Mouse (Mus musculus) heart, embryonic 15.5 days (tissue): Measurements from ENCODE around the gene Hfe. TPM values are rescaled to one million over a fixed set of nuclear protein-coding genes. Genes with fewer than 3 reads are reported as not detected.
"Not testable (repeated sequence)": the region's sequence is repeated elsewhere in the genome, so short reads cannot be mapped to it uniquely, and the experiment has no call there.

ENCODE experiments used
- ATAC-seq: fragments of 200-750 bp; cut with Nextera tagmentation; replicated peaks from 2 replicates; pipeline ENCODE4 v1.8.0; 2017; ENCODE audit warnings: low read depth, moderate TSS enrichment; ENCODE audit not compliant: insufficient number of reproducible peaks, insufficient read depth, low FRiP score
- H3K27ac ChIP-seq: fragments of 300-500 bp; sonication (generic); 2 replicates; pipeline ENCODE4 v1.5.1; 2015; ENCODE audit warnings: mild to moderate bottlenecking, inconsistent platforms
- H3K27me3 ChIP-seq: fragments of 300-500 bp; sonication (generic); 2 replicates; pipeline ENCODE4 v1.6.1; 2015; ENCODE audit warnings: inconsistent platforms
- H3K36me3 ChIP-seq: fragments of 300-500 bp; sonication (generic); 2 replicates; pipeline ENCODE4 v1.6.1; 2015; ENCODE audit warnings: mild to moderate bottlenecking, inconsistent platforms
- H3K4me1 ChIP-seq: fragments of 300-500 bp; sonication (generic); replicated peaks from 2 replicates; pipeline ENCODE4 v1.6.1; 2015; ENCODE audit warnings: inconsistent platforms
- H3K4me2 ChIP-seq: fragments of 300-500 bp; sonication (generic); 2 replicates; pipeline ENCODE4 v1.6.1; 2015; ENCODE audit warnings: inconsistent platforms, mild to moderate bottlenecking, moderate library complexity
- H3K4me3 ChIP-seq: fragments of 300-500 bp; sonication (generic); 2 replicates; pipeline ENCODE4 v1.5.1; 2015; ENCODE audit warnings: mild to moderate bottlenecking, inconsistent platforms
- H3K9ac ChIP-seq: fragments of 300-500 bp; sonication (generic); 2 replicates; pipeline ENCODE4 v1.6.1; 2015; ENCODE audit warnings: mild to moderate bottlenecking, inconsistent platforms
- H3K9me3 ChIP-seq: fragments of 300-500 bp; sonication (generic); replicated peaks from 2 replicates; pipeline ENCODE4 v1.6.1; 2016; ENCODE audit warnings: inconsistent platforms
- WGBS: fragments of 180-500 bp; shearing (Covaris S2); methylation state at CpG from one replicate; pipeline ENCODE4 v1.1.7; 2015; ENCODE audit warnings: mixed read lengths; 5-methylcytosine and 5-hydroxymethylcytosine counted together
- polyA plus RNA-seq: library from polyadenylated mRNA; unstranded; fragments of >200 nt; fragmentation: Nextera tagmentation; extraction: Ambion mirVana; gene quantifications from 2 replicates; pipeline ENCODE4 v1.2.1, GENCODE M21; 2015

The Hfe gene
- polyA plus RNA-seq, 1 experiment from 2014 or later: 10.3 TPM

- Histone ChIP-seq H3K36me3 (no peaks in the 10 kb centered on the region), H3K4me2 (no peak overlapping the region), H3K27ac (no peak overlapping the region), H3K9me3 (no peaks in the 10 kb centered on the region), H3K9ac (no peak overlapping the region), H3K27me3 (no peaks in the 10 kb centered on the region), H3K4me3 (no peak overlapping the region), H3K4me1 (peaks cover 18% of the 10 kb centered on the region)
- 91% methylated on average over 12 of the region's 12 CpGs for WGBS
- ATAC-seq: no peak
Observed at GRCm38 (mm10) chr13:23706771-23707170, 3.9 kb downstream of the Hfe start.

- 85% methylated on average over 7 of the region's 7 CpGs for WGBS
- no peaks in the 10 kb centered on the region for H3K36me3 ChIP-seq
- H3K4me2 ChIP-seq: no peak overlapping the region
- no peaks in the 10 kb centered on the region for H3K9me3 ChIP-seq
- H3K27me3 ChIP-seq: no peaks in the 10 kb centered on the region
- ATAC-seq: no peak
- peaks cover 18% of the 10 kb centered on the region for H3K4me1 ChIP-seq
- no peak overlapping the region for H3K4me3 ChIP-seq
- H3K27ac ChIP-seq: no peak overlapping the region
- H3K9ac ChIP-seq: no peak overlapping the region
Observed at GRCm38 (mm10) chr13:23705751-23706356, 4.8 kb downstream of the Hfe start.

GRCm38 (mm10) chr13:23702801-23703200, 7.9 kb downstream of the Hfe start:
- H3K36me3 ChIP-seq, H3K4me2 ChIP-seq, H3K9me3 ChIP-seq, H3K4me3 ChIP-seq, H3K27ac ChIP-seq, H3K9ac ChIP-seq, ATAC-seq, H3K27me3 ChIP-seq, H3K4me1 ChIP-seq: not testable (repeated sequence)
- 77% methylated on average over 2 of the region's 2 CpGs for WGBS

GRCm38 (mm10) chr13:23702220-23702619, 8.4 kb downstream of the Hfe start:
- H3K27me3 ChIP-seq: no peaks in the 10 kb centered on the region
- peaks cover 4% of the 10 kb centered on the region for H3K4me1 ChIP-seq
- H3K36me3 ChIP-seq: no peaks in the 10 kb centered on the region
- H3K9ac ChIP-seq: no peak overlapping the region
- WGBS: 75% methylated on average over 4 of the region's 4 CpGs
- no peak overlapping the region for H3K4me3 ChIP-seq
- H3K27ac ChIP-seq: no peak overlapping the region
- ATAC-seq: no peak
- H3K9me3 ChIP-seq: no peaks in the 10 kb centered on the region
- H3K4me2 ChIP-seq: no peak overlapping the region

- no peak overlapping the region for H3K27ac ChIP-seq
- peaks cover 7% of the 10 kb centered on the region for H3K4me1 ChIP-seq
- 19% methylated on average over 8 of the region's 8 CpGs for WGBS
- peak; percentile 36; the same call in 1 of the 2 replicates for ATAC-seq
- no peaks in the 10 kb centered on the region for H3K27me3 ChIP-seq
- H3K4me2 ChIP-seq: no peak overlapping the region
- H3K9me3 ChIP-seq: no peaks in the 10 kb centered on the region
- H3K36me3 ChIP-seq: no peaks in the 10 kb centered on the region
- no peak overlapping the region for H3K4me3 ChIP-seq
- no peak overlapping the region for H3K9ac ChIP-seq
Observed at GRCm38 (mm10) chr13:23700786-23701520, 9.7 kb downstream of the Hfe start.

GRCm38 (mm10) chr13:23699767-23700166, 10.9 kb downstream of the Hfe start:
- no peak overlapping the region for H3K9ac ChIP-seq
- H3K36me3 ChIP-seq: no peaks in the 10 kb centered on the region
- H3K27me3 ChIP-seq: no peaks in the 10 kb centered on the region
- H3K4me3 ChIP-seq: no peak overlapping the region
- no peak for ATAC-seq
- no peaks in the 10 kb centered on the region for H3K9me3 ChIP-seq
- no peak overlapping the region for H3K27ac ChIP-seq
- H3K4me1 ChIP-seq: peaks cover 12% of the 10 kb centered on the region
- H3K4me2 ChIP-seq: no peak overlapping the region
- WGBS: 66% methylated on average over 3 of the region's 3 CpGs

GRCm38 (mm10) chr13:23698996-23699395, 11.7 kb downstream of the Hfe start:
- 66% methylated on average over 6 of the region's 6 CpGs for WGBS
- Histone ChIP-seq H3K36me3 (no peaks in the 10 kb centered on the region), H3K4me3 (peak overlapping the region; percentile 45; the same call in 1 of the 2 replicates), H3K9ac (no peak overlapping the region), H3K4me1 (peaks cover 12% of the 10 kb centered on the region), H3K27me3 (no peaks in the 10 kb centered on the region), H3K9me3 (no peaks in the 10 kb centered on the region), H3K27ac (peak overlapping the region; percentile 80), H3K4me2 (peak overlapping the region; percentile 65)
- no peak for ATAC-seq

GRCm38 (mm10) chr13:23698300-23698693, 12.4 kb downstream of the Hfe start, which contains the start of gene Hist1h4c:
Hist1h4c (minus strand) TSS chr13:23698454.
- Histone ChIP-seq H3K27me3 (no peaks in the 10 kb centered on the region), H3K4me2 (peak within 1 kb of the TSS; percentile 65), H3K9me3 (no peaks in the 10 kb centered on the region), H3K9ac (peak within 1 kb of the TSS; percentile 35), H3K4me3 (peak within 1 kb of the TSS; percentile 45), H3K4me1 (peaks cover 12% of the 10 kb centered on the region), H3K27ac (peak within 1 kb of the TSS; percentile 80), H3K36me3 (no peaks in the 10 kb centered on the region)
- ATAC-seq: peak; percentile 94
- WGBS: 0% methylated on average over 22 of the region's 22 CpGs

GRCm38 (mm10) chr13:23697491-23698299, 13.0 kb downstream of the Hfe start:
- H3K4me3 ChIP-seq: peak overlapping the region; percentile 45
- H3K36me3 ChIP-seq: no peaks in the 10 kb centered on the region
- under 1% methylated on average over 32 of the region's 32 CpGs for WGBS
- H3K9ac ChIP-seq: peak overlapping the region; percentile 35
- peak overlapping the region; percentile 65 for H3K4me2 ChIP-seq
- H3K9me3 ChIP-seq: no peaks in the 10 kb centered on the region
- H3K4me1 ChIP-seq: peaks cover 12% of the 10 kb centered on the region
- peak; percentile 13 for ATAC-seq
- H3K27ac ChIP-seq: peak overlapping the region; percentile 80
- no peaks in the 10 kb centered on the region for H3K27me3 ChIP-seq

- Histone ChIP-seq H3K4me1 (peaks cover 12% of the 10 kb centered on the region), H3K9ac (no peak overlapping the region), H3K9me3 (no peaks in the 10 kb centered on the region), H3K4me2 (peak overlapping the region; percentile 41), H3K27me3 (no peaks in the 10 kb centered on the region), H3K27ac (peak overlapping the region; percentile 34; the same call in 1 of the 2 replicates), H3K4me3 (no peak overlapping the region), H3K36me3 (no peaks in the 10 kb centered on the region)
- WGBS: 50% methylated on average over 15 of the region's 15 CpGs
- ATAC-seq: no peak
Observed at GRCm38 (mm10) chr13:23696061-23696474, 14.6 kb downstream of the Hfe start.

GRCm38 (mm10) chr13:23695514-23695913, 15.1 kb downstream of the Hfe start, which contains the start of gene Hist1h1t:
Hist1h1t (plus strand) TSS chr13:23695814.
- no peak within 1 kb of the TSS for H3K9ac ChIP-seq
- no peaks in the 10 kb centered on the region for H3K9me3 ChIP-seq
- H3K4me1 ChIP-seq: peaks cover 12% of the 10 kb centered on the region
- no peaks in the 10 kb centered on the region for H3K27me3 ChIP-seq
- WGBS: 47% methylated on average over 13 of the region's 13 CpGs
- peak within 1 kb of the TSS; percentile 41 for H3K4me2 ChIP-seq
- peak within 1 kb of the TSS; percentile 34; the same call in 1 of the 2 replicates for H3K27ac ChIP-seq
- no peak within 1 kb of the TSS for H3K4me3 ChIP-seq
- ATAC-seq: no peak
- no peaks in the 10 kb centered on the region for H3K36me3 ChIP-seq
